Mouse (Mus musculus) liver, embryonic 14.5 days (tissue): ENCODE data around the gene Negr1.

Experiments used
- CTCF ChIP-seq: IDR thresholded peaks from 2 replicates; pipeline ENCODE4 v1.5.1; 2016; ENCODE audit warnings: antibody characterized with exemption, low read depth, control low read depth
- EP300 ChIP-seq: IDR thresholded peaks from 2 replicates; pipeline ENCODE4 v1.6.1; 2016; ENCODE audit warnings: antibody characterized with exemption, low read depth

DNA sequence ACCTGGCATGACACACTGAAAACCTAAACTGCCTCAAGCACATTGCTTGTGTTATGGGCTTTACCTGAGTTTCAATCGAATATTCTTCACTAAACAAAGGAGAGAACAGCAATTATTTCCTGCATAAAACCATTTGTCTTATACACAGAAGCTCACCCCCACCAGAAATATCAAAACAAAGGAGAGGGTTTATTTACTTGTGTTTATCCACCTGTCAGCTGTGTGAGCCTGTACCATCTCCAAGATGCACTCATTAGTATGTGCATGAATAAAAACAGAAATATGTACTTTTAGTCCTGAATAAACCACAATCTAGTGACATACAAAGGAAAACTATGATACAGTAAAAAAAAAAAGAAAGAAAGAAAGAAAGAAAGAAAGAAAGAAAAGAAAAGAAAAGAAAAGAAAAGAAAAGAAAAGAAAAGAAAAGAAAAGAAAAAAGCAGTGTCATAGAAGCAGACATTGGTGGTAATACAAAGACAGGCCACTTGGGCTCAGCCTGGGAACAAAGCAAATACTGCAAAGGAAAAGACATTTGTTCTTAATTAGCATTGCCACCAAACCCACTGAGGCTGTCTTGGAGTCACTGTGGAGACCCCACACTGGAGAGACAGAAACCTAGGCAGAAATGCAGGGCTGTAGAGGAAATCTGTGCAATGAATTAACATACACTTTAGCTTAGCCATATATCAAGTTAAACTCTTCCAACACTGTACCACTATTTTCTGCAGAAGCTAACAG, 193.4 kb downstream of the Negr1 start:
- TF ChIP-seq CTCF (no peak), EP300 (no peak)
